Mouse (Mus musculus) hindbrain, embryonic 14.5 days (tissue): ENCODE data around the gene Prdx2. TPM values are rescaled to one million over a fixed set of nuclear protein-coding genes. Genes with fewer than 3 reads are reported as not detected.
A peak's percentile ranks its signal among the peaks of the same experiment; 100 is the strongest.

Experiments
- ATAC-seq: fragments of 200-750 bp; cut with Nextera tagmentation; 2 replicates; pipeline ENCODE4 v1.8.0; 2017; ENCODE audit warnings: moderate number of reproducible peaks, mild to moderate bottlenecking, moderate TSS enrichment, moderate library complexity; ENCODE audit not compliant: low FRiP score
- DNase-seq: peaks from one replicate; pipeline ENCODE4 v3.0.0-alpha.2; 2015; ENCODE audit warnings: low spot score
- H3K27ac ChIP-seq: fragments of 300-500 bp; sonication (generic); 2 replicates; pipeline ENCODE4 v1.5.1; 2014; ENCODE audit warnings: mild to moderate bottlenecking, moderate library complexity
- H3K27me3 ChIP-seq: fragments of 300-500 bp; sonication (generic); 2 replicates; pipeline ENCODE4 v1.6.1; 2014; ENCODE audit warnings: mild to moderate bottlenecking, low read length, mixed read lengths; ENCODE audit not compliant: control insufficient read depth, insufficient read depth
- H3K36me3 ChIP-seq: fragments of 300-500 bp; sonication (generic); replicated peaks from 2 replicates; pipeline ENCODE4 v1.6.1; 2014; ENCODE audit not compliant: control insufficient read depth, insufficient read depth
- H3K4me1 ChIP-seq: fragments of 300-500 bp; sonication (generic); replicated peaks from 2 replicates; pipeline ENCODE4 v1.6.1; 2014; ENCODE audit warnings: antibody characterized with exemption, low read length, mixed read lengths; ENCODE audit not compliant: control insufficient read depth, insufficient read depth
- H3K4me2 ChIP-seq: fragments of 300-500 bp; sonication (generic); replicated peaks from 2 replicates; pipeline ENCODE4 v1.6.1; 2014; ENCODE audit warnings: mild to moderate bottlenecking, moderate library complexity
- H3K4me3 ChIP-seq: fragments of 300-500 bp; sonication (generic); replicated peaks from 2 replicates; pipeline ENCODE4 v1.5.1; 2014; ENCODE audit warnings: mild to moderate bottlenecking, low read length
- H3K9ac ChIP-seq: fragments of 300-500 bp; sonication (generic); 2 replicates; pipeline ENCODE4 v1.6.1; 2014
- H3K9me3 ChIP-seq: fragments of 300-500 bp; sonication (generic); 2 replicates; pipeline ENCODE4 v1.6.1; 2016; ENCODE audit warnings: low read length; ENCODE audit not compliant: control insufficient read depth
- WGBS: fragments of 180-500 bp; shearing (Covaris S2); extraction: QIAGEN DNeasy Blood & Tissue Kit; methylation state at CpG from one replicate; pipeline ENCODE4 v1.1.7; 2014; 5-methylcytosine and 5-hydroxymethylcytosine counted together
- polyA plus RNA-seq: library from polyadenylated mRNA; unstranded; fragments of >200 nt; fragmentation: Nextera tagmentation; extraction: Ambion mirVana; gene quantifications from 2 replicates; pipeline ENCODE4 v1.2.1, GENCODE M21; 2014

Prdx2 gene
- polyA plus RNA-seq, 1 experiment from 2014 or later: 1,221 TPM

- Histone ChIP-seq H3K4me1 (peaks cover 28% of the 10 kb centered on the region), H3K36me3 (peaks cover 13% of the 10 kb centered on the region), H3K4me3 (peak overlapping the region; percentile 62), H3K9me3 (no peaks in the 10 kb centered on the region), H3K27ac (0 out of 2 replicates have a peak overlapping the region, but pooled peaks have one; percentile 69), H3K4me2 (0 out of 2 replicates have a peak overlapping the region, but pooled peaks have one; percentile 95), H3K9ac (no peak overlapping the region), H3K27me3 (no peaks in the 10 kb centered on the region)
- 67% methylated on average over 3 of the region's 3 CpGs for WGBS
- no peak for ATAC-seq
- DNase-seq: no peak
Measured at GRCm38 (mm10) chr8:84966603-84967002, 2.8 kb upstream of the Prdx2 start.

GRCm38 (mm10) chr8:84967532-84968304 is 1.7 kb upstream of the Prdx2 start:
- WGBS: 89% methylated on average over 13 of the region's 13 CpGs
- Histone ChIP-seq H3K36me3 (peaks cover 23% of the 10 kb centered on the region), H3K4me1 (peaks cover 28% of the 10 kb centered on the region), H3K4me3 (no peak overlapping the region), H3K27ac (no peak overlapping the region), H3K4me2 (peak overlapping the region; percentile 90; the same call in 1 of the 2 replicates), H3K27me3 (no peaks in the 10 kb centered on the region), H3K9me3 (no peaks in the 10 kb centered on the region), H3K9ac (no peak overlapping the region)
- ATAC-seq (no peak), DNase-seq (no peak)

GRCm38 (mm10) chr8:84968650-84969049 is 737 bp upstream of the Prdx2 start:
- Histone ChIP-seq H3K27me3 (no peaks in the 10 kb centered on the region), H3K27ac (peak overlapping the region; percentile 73), H3K4me3 (peak overlapping the region; percentile 60), H3K9ac (peak overlapping the region; percentile 93), H3K9me3 (no peaks in the 10 kb centered on the region), H3K4me1 (peaks cover 28% of the 10 kb centered on the region), H3K36me3 (peaks cover 31% of the 10 kb centered on the region), H3K4me2 (peak overlapping the region; percentile 90)
- WGBS: 16% methylated on average over 2 of the region's 2 CpGs
- DNase-seq: no peak
- no peak for ATAC-seq

- Histone ChIP-seq H3K9ac (peak overlapping the region; percentile 93), H3K27me3 (no peaks in the 10 kb centered on the region), H3K4me2 (peak overlapping the region; percentile 90), H3K27ac (peak overlapping the region; percentile 73), H3K4me1 (peaks cover 24% of the 10 kb centered on the region), H3K4me3 (peak overlapping the region; percentile 60), H3K9me3 (no peaks in the 10 kb centered on the region), H3K36me3 (peaks cover 46% of the 10 kb centered on the region)
- WGBS: 6% methylated on average over 21 of the region's 21 CpGs
- ATAC-seq: no peak
- DNase-seq: no peak
Measured at GRCm38 (mm10) chr8:84970135-84970790, 876 bp downstream of the Prdx2 start.

GRCm38 (mm10) chr8:84970913-84971312 is 1.5 kb downstream of the Prdx2 start:
- ATAC-seq: no peak
- Histone ChIP-seq H3K36me3 (peaks cover 47% of the 10 kb centered on the region), H3K4me3 (peak overlapping the region; percentile 60), H3K9me3 (no peaks in the 10 kb centered on the region), H3K27me3 (no peaks in the 10 kb centered on the region), H3K4me2 (peak overlapping the region; percentile 90), H3K27ac (no peak overlapping the region), H3K4me1 (peaks cover 24% of the 10 kb centered on the region), H3K9ac (peak overlapping the region; percentile 93)
- WGBS: 65% methylated on average over 5 of the region's 5 CpGs
- no peak for DNase-seq

- Histone ChIP-seq H3K27ac (no peak overlapping the region), H3K9ac (no peak overlapping the region), H3K4me2 (no peak overlapping the region), H3K36me3 (peaks cover 47% of the 10 kb centered on the region), H3K4me1 (peaks cover 38% of the 10 kb centered on the region), H3K27me3 (peaks cover 6% of the 10 kb centered on the region), H3K9me3 (no peaks in the 10 kb centered on the region), H3K4me3 (no peak overlapping the region)
- WGBS: 82% methylated on average over 1 of the region's 1 CpGs
- no peak for DNase-seq
- no peak for ATAC-seq
Measured at GRCm38 (mm10) chr8:84973079-84973478, 3.7 kb downstream of the Prdx2 start.

- no peak overlapping the region for H3K4me3 ChIP-seq
- peaks cover 47% of the 10 kb centered on the region for H3K36me3 ChIP-seq
- no peaks in the 10 kb centered on the region for H3K9me3 ChIP-seq
- DNase-seq (peak; percentile 69), ATAC-seq (no peak)
- no peak overlapping the region for H3K4me2 ChIP-seq
- peaks cover 33% of the 10 kb centered on the region for H3K4me1 ChIP-seq
- H3K27me3 ChIP-seq: peaks cover 6% of the 10 kb centered on the region
- H3K9ac ChIP-seq: no peak overlapping the region
- no peak overlapping the region for H3K27ac ChIP-seq
- WGBS: 64% methylated on average over 4 of the region's 4 CpGs
Measured at GRCm38 (mm10) chr8:84973803-84974542, 4.6 kb downstream of the Prdx2 start.

- ATAC-seq (no peak), DNase-seq (no peak)
- WGBS: 85% methylated on average over 8 of the region's 8 CpGs
- Histone ChIP-seq H3K27ac (no peak overlapping the region), H3K27me3 (peaks cover 6% of the 10 kb centered on the region), H3K4me1 (peaks cover 38% of the 10 kb centered on the region), H3K4me3 (no peak overlapping the region), H3K4me2 (no peak overlapping the region), H3K9ac (no peak overlapping the region), H3K36me3 (peaks cover 47% of the 10 kb centered on the region), H3K9me3 (no peaks in the 10 kb centered on the region)
Measured at GRCm38 (mm10) chr8:84974543-84975142, 5.3 kb downstream of the Prdx2 start.

- H3K27me3 ChIP-seq: peaks cover 6% of the 10 kb centered on the region
- ATAC-seq: no peak
- H3K4me1 ChIP-seq: peaks cover 44% of the 10 kb centered on the region
- no peaks in the 10 kb centered on the region for H3K9me3 ChIP-seq
- peaks cover 47% of the 10 kb centered on the region for H3K36me3 ChIP-seq
- 37% methylated on average over 7 of the region's 7 CpGs for WGBS
- no peak overlapping the region; the same call in 1 of the 2 replicates for H3K4me3 ChIP-seq
- H3K27ac ChIP-seq: no peak overlapping the region
- no peak for DNase-seq
- H3K4me2 ChIP-seq: peak overlapping the region; percentile 97
- H3K9ac ChIP-seq: no peak overlapping the region
Measured at GRCm38 (mm10) chr8:84975434-84975833, 6.0 kb downstream of the Prdx2 start.
